Mouse (Mus musculus): ENCODE results near the gene Cby3. TPM values are rescaled to one million over a fixed set of nuclear protein-coding genes. Genes with fewer than 3 reads are reported as not detected.
"Not testable (repeated sequence)": the region's sequence is repeated elsewhere in the genome, so short reads cannot be mapped to it uniquely, and the experiment has no call there.

Cby3 gene
- polyA plus RNA-seq, 1 experiment, result 0.66 TPM

- DNase-seq (ENCODE audit: extremely low spot score in 1 of 2, low spot score in 1 of 2), result peak; percentile 26 to 61
These were observed 4.9 kb downstream of the Cby3 start for GRCm38 (mm10) chr11:50358950-50359861.

GRCm38 (mm10) chr11:50361282-50361681 is 7.0 kb downstream of the Cby3 start:
- DNase-seq (ENCODE audit: extremely low spot score in 1 of 2, low spot score in 1 of 2), result not testable (repeated sequence)

DNA sequence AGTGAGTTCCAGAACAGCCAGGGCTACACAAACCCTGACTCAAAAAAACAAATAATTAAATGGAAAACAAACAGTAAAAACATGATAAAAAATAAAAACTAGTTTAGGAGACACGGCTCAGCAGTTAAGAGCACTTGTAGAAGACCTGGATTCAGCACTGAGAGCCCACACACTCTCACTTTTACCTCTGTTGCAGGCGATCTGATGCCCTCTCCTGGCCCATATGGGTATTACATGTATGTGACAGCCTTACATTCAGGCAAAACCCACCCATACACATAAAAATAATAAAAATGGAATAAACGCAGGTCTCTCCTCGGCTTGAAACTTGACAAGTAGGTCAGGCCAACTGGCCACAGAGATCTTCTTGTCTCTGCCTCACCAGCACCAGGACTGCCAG is 10.3 kb downstream of the Cby3 start:
- DNase-seq (ENCODE audit: extremely low spot score in 1 of 2, low spot score in 1 of 2), result peak; percentile 67 to 95

DNA sequence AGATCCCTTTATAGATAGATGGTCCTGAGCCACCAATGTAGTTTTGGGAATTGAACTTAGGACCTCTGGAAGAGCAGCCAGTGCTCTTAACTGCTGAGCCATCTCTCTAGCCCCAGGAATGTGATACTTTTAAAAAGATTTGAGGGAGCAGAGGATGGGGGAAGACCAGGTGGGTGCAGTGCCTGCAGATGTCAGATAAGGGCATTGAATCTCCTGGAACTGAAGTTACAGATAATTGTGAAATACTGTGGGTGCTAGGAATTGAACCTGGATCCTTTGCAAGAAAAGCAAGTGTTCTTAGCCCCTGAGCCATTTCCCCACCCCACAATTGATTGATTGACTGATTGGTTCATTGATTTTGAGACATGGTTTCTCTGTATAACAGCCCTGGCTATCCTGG is 11.1 kb downstream of the Cby3 start:
- DNase-seq (ENCODE audit: extremely low spot score in 1 of 2, low spot score in 1 of 2), result no peak

GRCm38 (mm10) chr11:50367531-50367930 is 13.3 kb downstream of the Cby3 start:
- DNase-seq (ENCODE audit: extremely low spot score in 1 of 2, low spot score in 1 of 2), result no peak

DNA sequence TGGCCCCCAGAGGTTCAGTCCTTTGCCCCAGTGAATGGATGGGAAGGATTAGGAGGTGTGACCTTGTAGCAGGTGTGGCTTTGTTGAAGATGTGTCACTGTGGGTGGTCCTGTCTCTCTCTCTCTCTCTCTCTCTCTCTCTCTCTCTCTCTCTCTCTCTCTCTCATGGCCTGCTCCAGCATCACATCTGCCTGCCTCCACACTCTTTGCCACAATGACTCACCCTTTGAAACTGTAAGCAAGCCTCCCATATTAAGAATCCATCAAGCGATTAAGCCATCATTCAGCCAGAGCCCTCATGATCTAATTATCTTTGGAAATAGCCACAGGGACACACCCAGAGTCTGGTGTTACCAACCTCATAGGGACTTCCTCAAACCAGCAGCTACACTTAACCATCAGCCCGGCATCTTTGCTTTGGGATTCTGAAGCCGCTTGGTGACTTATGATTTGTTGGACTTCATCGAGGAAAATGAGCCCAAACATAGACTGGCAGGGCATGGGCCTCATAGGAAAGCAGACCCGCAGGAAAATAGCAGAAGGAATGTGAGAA is 15.2 kb downstream of the Cby3 start:
- no peak for DNase-seq (ENCODE audit: extremely low spot score in 1 of 2, low spot score in 1 of 2)

GRCm38 (mm10) chr11:50370969-50371368 is 16.7 kb downstream of the Cby3 start:
- no peak for DNase-seq (ENCODE audit: extremely low spot score in 1 of 2, low spot score in 1 of 2)

DNA sequence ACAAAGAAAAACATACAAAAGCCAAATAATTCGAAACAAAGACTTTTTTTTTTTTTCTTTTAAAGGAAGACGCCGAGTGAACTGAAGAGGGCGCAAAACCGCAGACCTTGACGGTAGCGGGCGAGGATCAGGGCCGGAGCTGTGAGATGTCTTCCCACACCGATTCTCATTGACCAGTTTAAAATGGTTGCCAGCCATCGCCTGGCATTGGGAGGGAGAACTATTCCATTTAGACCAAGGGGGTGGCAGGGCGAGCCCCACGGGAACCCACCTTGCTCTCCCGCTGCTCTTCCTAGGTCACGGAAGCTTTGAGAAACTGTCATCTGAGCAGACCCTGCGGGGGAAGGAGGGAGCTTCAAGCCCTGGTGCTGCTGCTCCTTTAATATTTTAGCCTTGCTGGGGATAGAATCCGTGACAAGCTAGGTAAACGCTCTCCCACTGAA is 17.2 kb downstream of the Cby3 start:
- DNase-seq (ENCODE audit: extremely low spot score in 1 of 2, low spot score in 1 of 2), result peak in 1 of 2 experiments; percentile 68

GRCm38 (mm10) chr11:50371911-50372310 is 17.6 kb downstream of the Cby3 start:
- no peak for DNase-seq (ENCODE audit: extremely low spot score in 1 of 2, low spot score in 1 of 2)

- no peak for DNase-seq (ENCODE audit: extremely low spot score in 1 of 2, low spot score in 1 of 2)
These were observed 18.8 kb downstream of the Cby3 start for GRCm38 (mm10) chr11:50373086-50373485.

DNA sequence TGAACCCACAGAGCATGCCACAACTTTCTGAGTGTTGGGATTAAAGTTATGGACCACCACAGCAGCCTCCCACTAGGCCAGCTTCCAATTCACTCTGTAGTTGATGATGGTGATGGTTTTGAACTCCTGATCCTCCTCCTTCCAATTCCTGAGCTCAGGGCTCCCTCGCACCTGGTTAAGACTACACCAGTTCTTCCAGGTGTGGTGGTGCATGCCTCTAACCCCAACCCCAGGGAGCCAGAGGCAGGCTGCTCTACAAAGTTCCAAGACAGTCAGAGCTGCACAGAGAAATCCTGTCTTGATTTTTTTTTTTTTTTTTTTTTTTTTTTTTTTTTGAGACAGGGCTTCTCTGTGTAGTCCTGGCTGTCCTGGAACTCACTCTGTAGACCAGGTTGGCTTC is 19.4 kb downstream of the Cby3 start:
- no peak for DNase-seq (ENCODE audit: extremely low spot score in 1 of 2, low spot score in 1 of 2)

DNA sequence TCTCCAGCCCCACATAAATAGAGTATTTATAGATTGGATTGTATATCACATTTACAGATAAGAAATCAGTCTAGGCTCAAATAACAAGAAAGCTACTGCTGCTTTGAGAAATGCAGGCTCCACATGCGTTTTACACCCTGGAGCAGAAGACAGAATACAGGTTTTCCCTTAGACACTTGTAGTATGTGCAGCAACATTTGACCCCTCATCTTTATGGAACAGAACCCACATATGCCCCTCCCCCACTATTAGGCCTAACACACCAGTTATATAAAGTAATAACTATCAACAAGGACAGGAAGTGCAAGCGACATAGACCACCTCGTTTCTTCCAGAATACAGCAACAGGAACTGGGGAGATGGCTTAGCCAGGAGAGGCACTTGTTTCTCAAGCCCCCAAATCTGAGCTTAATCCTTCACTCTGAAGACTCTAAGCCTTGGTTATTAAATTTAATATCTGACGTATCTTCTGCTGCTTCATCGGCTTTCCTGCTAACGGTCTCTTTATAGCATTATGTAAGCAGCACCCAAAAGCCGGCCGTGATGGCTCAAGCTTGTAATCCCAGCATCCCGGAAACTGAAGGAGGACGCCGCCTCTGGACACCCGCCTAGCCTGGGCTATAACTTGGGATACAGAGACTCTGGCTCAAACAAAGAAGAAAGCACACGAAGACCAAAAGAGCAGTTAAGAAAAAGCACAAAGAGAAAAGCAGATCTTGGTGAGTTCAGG is 20.2 kb downstream of the Cby3 start:
- DNase-seq (ENCODE audit: extremely low spot score in 1 of 2, low spot score in 1 of 2), result no peak

GRCm38 (mm10) chr11:50375421-50375820 is 21.2 kb downstream of the Cby3 start:
- no peak for DNase-seq (ENCODE audit: extremely low spot score in 1 of 2, low spot score in 1 of 2)

GRCm38 (mm10) chr11:50376156-50376790 is 22.0 kb downstream of the Cby3 start:
- DNase-seq (ENCODE audit: extremely low spot score in 1 of 2, low spot score in 1 of 2), result no peak

GRCm38 (mm10) chr11:50376911-50377891 is 22.9 kb downstream of the Cby3 start, which contains the start of gene Hnrnph1:
Gene Hnrnph1 (plus strand): TSS chr11:50376990.
- peak; percentile 98 to 99 for DNase-seq (ENCODE audit: extremely low spot score in 1 of 2, low spot score in 1 of 2)

- peak; percentile 53 to 80 for DNase-seq (ENCODE audit: extremely low spot score in 1 of 2, low spot score in 1 of 2)
These were observed 23.8 kb downstream of the Cby3 start for GRCm38 (mm10) chr11:50377892-50378684.

DNA sequence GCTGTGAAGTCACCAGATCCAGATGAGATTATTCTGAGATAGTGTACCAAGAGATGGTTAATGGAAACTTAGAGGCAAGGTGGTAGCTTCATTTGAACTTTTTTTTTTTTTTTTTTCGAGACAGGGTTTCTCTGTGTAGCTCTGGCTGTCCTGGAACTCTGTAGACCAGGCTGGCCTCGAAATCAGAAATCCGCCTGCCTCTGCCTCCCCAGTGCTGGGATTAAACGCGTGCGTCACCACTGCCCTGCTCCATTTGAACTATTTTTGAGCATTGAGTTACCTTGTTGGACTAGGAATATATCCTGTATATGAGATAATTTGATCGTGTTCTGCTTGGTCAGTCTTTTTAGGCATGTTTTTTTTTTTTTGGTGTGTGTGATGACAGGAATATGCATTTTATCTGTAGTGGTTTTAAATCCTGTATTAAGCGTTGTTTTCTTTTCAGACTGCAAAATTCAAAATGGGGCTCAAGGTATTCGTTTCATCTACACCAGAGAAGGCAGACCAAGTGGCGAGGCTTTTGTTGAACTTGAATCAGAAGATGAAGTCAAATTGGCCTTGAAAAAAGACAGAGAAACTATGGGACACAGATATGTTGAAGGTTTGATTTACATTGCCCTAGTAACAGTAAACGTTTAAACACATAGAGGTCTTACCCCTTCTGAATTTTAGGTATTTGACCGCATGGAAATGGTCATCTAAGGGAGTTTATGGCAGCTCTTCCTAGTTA is 24.9 kb downstream of the Cby3 start:
- DNase-seq (ENCODE audit: extremely low spot score in 1 of 2, low spot score in 1 of 2), result no peak

- DNase-seq (ENCODE audit: extremely low spot score in 1 of 2, low spot score in 1 of 2), result no peak
These were observed 27.0 kb downstream of the Cby3 start for GRCm38 (mm10) chr11:50381311-50381710.

All from frontal cortex, adult 2 months (tissue).